Mouse (Mus musculus) hindbrain, embryonic 12.5 days (tissue): ENCODE results near the gene Sc5d. TPM values are rescaled to one million over a fixed set of nuclear protein-coding genes. Genes with fewer than 3 reads are reported as not detected.
A peak's percentile ranks its signal among the peaks of the same experiment; 100 is the strongest.

ENCODE experiments used
- ATAC-seq: fragments of 200-750 bp; cut with Nextera tagmentation; 2 replicates; pipeline ENCODE4 v1.8.0; 2017; ENCODE audit warnings: moderate TSS enrichment; ENCODE audit not compliant: low FRiP score
- H3K27ac ChIP-seq: fragments of 300-500 bp; sonication (generic); 2 replicates; pipeline ENCODE4 v1.5.1; 2016; ENCODE audit warnings: mild to moderate bottlenecking
- H3K27me3 ChIP-seq: fragments of 300-500 bp; sonication (generic); 2 replicates; pipeline ENCODE4 v1.6.1; 2016; ENCODE audit warnings: mild to moderate bottlenecking
- H3K36me3 ChIP-seq: fragments of 300-500 bp; sonication (generic); 2 replicates; pipeline ENCODE4 v1.6.1; 2016; ENCODE audit warnings: mild to moderate bottlenecking
- H3K4me1 ChIP-seq: fragments of 300-500 bp; sonication (generic); 2 replicates; pipeline ENCODE4 v1.6.1; 2016
- H3K4me2 ChIP-seq: fragments of 300-500 bp; sonication (generic); replicated peaks from 2 replicates; pipeline ENCODE4 v1.6.1; 2016; ENCODE audit warnings: mild to moderate bottlenecking
- H3K4me3 ChIP-seq: fragments of 300-500 bp; sonication (generic); 2 replicates; pipeline ENCODE4 v1.5.1; 2016; ENCODE audit warnings: mild to moderate bottlenecking
- H3K9ac ChIP-seq: fragments of 300-500 bp; sonication (generic); 2 replicates; pipeline ENCODE4 v1.6.1; 2016; ENCODE audit warnings: mild to moderate bottlenecking, moderate library complexity
- H3K9me3 ChIP-seq: fragments of 300-500 bp; sonication (generic); replicated peaks from 2 replicates; pipeline ENCODE4 v1.6.1; 2016; ENCODE audit warnings: mild to moderate bottlenecking
- WGBS: fragments of 180-500 bp; shearing (Covaris S2); methylation state at CpG from one replicate; pipeline ENCODE4 v1.1.7; 2016; 5-methylcytosine and 5-hydroxymethylcytosine counted together
- polyA plus RNA-seq: library from polyadenylated mRNA; unstranded; fragments of >200 nt; fragmentation: Nextera tagmentation; extraction: Ambion mirVana; gene quantifications from 2 replicates; pipeline ENCODE4 v1.2.1, GENCODE M21; 2016

Sc5d gene
- polyA plus RNA-seq, 1 experiment from 2014 or later = 67.4 TPM

- ATAC-seq = no peak
- no peaks in the 10 kb centered on the region for H3K36me3 ChIP-seq
- H3K9ac ChIP-seq = no peak overlapping the region
- no peak overlapping the region for H3K4me2 ChIP-seq
- H3K27ac ChIP-seq = no peak overlapping the region
- no peak overlapping the region for H3K4me3 ChIP-seq
- H3K9me3 ChIP-seq = no peaks in the 10 kb centered on the region
- no peaks in the 10 kb centered on the region for H3K4me1 ChIP-seq
- no peaks in the 10 kb centered on the region for H3K27me3 ChIP-seq
- WGBS = 93% methylated on average over 1 of the region's 1 CpGs
Measured at GRCm38 (mm10) chr9:42213142-42213541, 50.9 kb downstream of the Sc5d start.

DNA sequence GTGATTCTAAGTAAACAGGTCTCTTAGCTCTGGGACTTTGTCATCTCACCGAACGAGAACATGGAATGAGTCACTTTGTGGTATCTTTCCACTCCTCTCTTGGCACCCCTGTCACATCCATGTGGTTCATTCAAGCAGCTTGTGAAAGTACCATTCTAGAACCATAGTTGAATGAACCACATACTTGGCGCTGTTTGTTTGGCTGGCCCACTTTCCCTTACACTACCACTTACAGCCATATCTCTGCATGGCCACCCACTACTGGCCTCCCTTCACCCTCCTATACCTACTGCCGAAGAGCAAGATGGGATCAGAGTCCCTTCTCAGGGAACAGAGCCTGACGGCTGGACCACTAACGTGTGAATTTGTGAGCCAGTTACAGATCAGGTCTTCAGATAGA is 54.4 kb downstream of the Sc5d start:
- no peak overlapping the region for H3K4me2 ChIP-seq
- ATAC-seq = no peak
- no peaks in the 10 kb centered on the region for H3K9me3 ChIP-seq
- no peaks in the 10 kb centered on the region for H3K27me3 ChIP-seq
- 83% methylated on average over 6 of the region's 6 CpGs for WGBS
- H3K27ac ChIP-seq = no peak overlapping the region
- no peak overlapping the region for H3K4me3 ChIP-seq
- no peaks in the 10 kb centered on the region for H3K36me3 ChIP-seq
- peaks cover 5% of the 10 kb centered on the region; the same call in 1 of the 2 replicates for H3K4me1 ChIP-seq
- H3K9ac ChIP-seq = no peak overlapping the region

DNA sequence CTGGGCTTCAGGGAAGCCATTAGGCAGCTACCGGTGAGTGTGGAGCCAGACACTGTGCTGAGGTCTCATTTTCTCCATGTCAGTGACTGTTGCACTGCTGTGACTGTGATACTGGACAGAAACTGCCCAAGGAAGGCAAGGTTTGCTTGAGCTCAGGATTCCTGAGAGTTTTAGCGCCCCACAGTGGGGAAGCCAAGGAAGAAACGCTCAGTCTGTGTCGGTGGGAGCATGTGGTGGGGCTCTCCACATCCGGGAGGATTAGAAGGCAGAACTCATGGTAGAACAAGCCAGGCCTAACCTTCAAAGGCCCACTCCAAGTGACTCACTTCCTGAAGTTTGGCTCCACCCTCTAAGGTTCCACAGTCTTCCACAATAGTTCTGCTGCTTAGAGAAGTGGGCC is 55.6 kb downstream of the Sc5d start:
- WGBS = 39% methylated on average over 5 of the region's 5 CpGs
- peak; percentile 32 for ATAC-seq
- Histone ChIP-seq H3K36me3 (no peaks in the 10 kb centered on the region), H3K4me1 (peaks cover 5% of the 10 kb centered on the region; the same call in 1 of the 2 replicates), H3K9me3 (no peaks in the 10 kb centered on the region), H3K4me3 (no peak overlapping the region), H3K27ac (no peak overlapping the region), H3K4me2 (no peak overlapping the region), H3K9ac (no peak overlapping the region), H3K27me3 (no peaks in the 10 kb centered on the region)

- H3K4me3 ChIP-seq = no peak overlapping the region
- peak overlapping the region; percentile 52; the same call in 1 of the 2 replicates for H3K27ac ChIP-seq
- 88% methylated on average over 1 of the region's 1 CpGs for whole genome bisulfite sequencing
- H3K27me3 ChIP-seq = no peaks in the 10 kb centered on the region
- H3K9ac ChIP-seq = no peak overlapping the region
- H3K4me1 ChIP-seq = peaks cover 5% of the 10 kb centered on the region; the same call in 1 of the 2 replicates
- ATAC-seq = no peak
- no peak overlapping the region for H3K4me2 ChIP-seq
- no peaks in the 10 kb centered on the region for H3K9me3 ChIP-seq
- no peaks in the 10 kb centered on the region for H3K36me3 ChIP-seq
Measured at GRCm38 (mm10) chr9:42206750-42207149, 57.3 kb downstream of the Sc5d start.

DNA sequence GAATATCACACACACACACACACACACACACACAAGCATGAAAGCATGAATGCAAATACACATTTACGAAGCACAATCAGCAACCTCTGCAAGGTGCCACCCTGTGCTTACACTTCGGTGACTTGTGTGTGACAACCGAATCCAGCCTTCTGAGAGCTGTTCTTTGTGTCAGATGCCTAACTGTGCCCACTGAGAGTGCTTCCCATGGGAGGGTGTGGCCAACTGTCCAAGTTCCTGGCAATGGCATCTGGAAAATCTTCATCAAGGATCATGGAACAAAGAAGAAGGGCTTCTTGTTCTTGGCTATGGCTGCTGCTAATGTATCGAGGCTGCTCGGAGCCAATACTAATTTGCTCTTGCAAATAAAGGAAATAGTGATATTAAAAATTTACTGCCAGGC is 61.8 kb downstream of the Sc5d start:
- Histone ChIP-seq H3K4me1 (peaks cover 5% of the 10 kb centered on the region; the same call in 1 of the 2 replicates), H3K9ac (no peak overlapping the region), H3K4me3 (no peak overlapping the region), H3K36me3 (no peaks in the 10 kb centered on the region), H3K9me3 (no peaks in the 10 kb centered on the region), H3K4me2 (no peak overlapping the region), H3K27ac (no peak overlapping the region), H3K27me3 (0 out of 2 replicates have a peak, but pooled peaks cover 2% of the 10 kb centered on the region)
- ATAC-seq = no peak
- 89% methylated on average over 5 of the region's 5 CpGs for WGBS

Other genes with a start within 250 kb of the Sc5d start
- gene Sorl1, start 140.0 kb downstream of the Sc5d start, polyA plus RNA-seq = 14.5 and 15.7 TPM in 2 replicates
- 0.94 and 1.8 TPM in 2 replicates for gene Tecta, start 135.7 kb upstream of the Sc5d start, polyA plus RNA-seq
- 6.0 and 6.1 TPM in 2 replicates for gene Tbcel, start 243.6 kb upstream of the Sc5d start, polyA plus RNA-seq